Mouse (Mus musculus): ENCODE results near the gene Myo1c. TPM values are rescaled to one million over a fixed set of nuclear protein-coding genes. Genes with fewer than 3 reads are reported as not detected.
"Not testable (repeated sequence)": the region's sequence is repeated elsewhere in the genome, so short reads cannot be mapped to it uniquely, and the experiment has no call there.

Gene Myo1c
- polyA plus RNA-seq, 1 experiment from 2014 or later, result 72.4 TPM

- Histone ChIP-seq H3K4me2 (ENCODE audit: low read depth, low read length) (no peak overlapping the region), H3K4me1 (ENCODE audit: control insufficient read depth, insufficient read depth, low read length) (peaks cover 9% of the 10 kb centered on the region), H3K4me3 (ENCODE audit: low read length) (no peak overlapping the region), H3K27me3 (ENCODE audit: control insufficient read depth, insufficient read depth, low read length) (no peaks in the 10 kb centered on the region), H3K36me3 (ENCODE audit: control insufficient read depth, insufficient read depth) (peaks cover 13% of the 10 kb centered on the region), H3K9ac (ENCODE audit: low read length) (no peak overlapping the region), H3K27ac (ENCODE audit: low read length) (0 out of 2 replicates have a peak overlapping the region, but pooled peaks have one; percentile 9), H3K9me3 (replicated peaks; ENCODE audit: control insufficient read depth, low read length) (no peaks in the 10 kb centered on the region; the same call in 1 of the 2 replicates)
- no peak for ATAC-seq (replicated peaks; ENCODE audit: extremely low read depth, insufficient read depth, low FRiP score)
- 44% methylated on average over 2 of the region's 2 CpGs for WGBS
Measured at GRCm38 (mm10) chr11:75687343-75687993, 37.2 kb downstream of the Myo1c start.

- ATAC-seq (replicated peaks; ENCODE audit: extremely low read depth, insufficient read depth, low FRiP score), result no peak
Measured at GRCm38 (mm10) chr11:75688132-75688531, 37.8 kb downstream of the Myo1c start.

GRCm38 (mm10) chr11:75689977-75690376 is 39.7 kb downstream of the Myo1c start:
- WGBS, result 70% methylated on average over 1 of the region's 1 CpGs
- H3K27me3 ChIP-seq (ENCODE audit: control insufficient read depth, insufficient read depth, low read length), result no peaks in the 10 kb centered on the region
- H3K4me1 ChIP-seq (ENCODE audit: control insufficient read depth, insufficient read depth, low read length), result peaks cover 9% of the 10 kb centered on the region
- H3K4me3 ChIP-seq (ENCODE audit: low read length), result no peak overlapping the region
- H3K27ac ChIP-seq (ENCODE audit: low read length), result no peak overlapping the region
- no peak for ATAC-seq (replicated peaks; ENCODE audit: extremely low read depth, insufficient read depth, low FRiP score)
- H3K9me3 ChIP-seq (replicated peaks; ENCODE audit: control insufficient read depth, low read length), result no peaks in the 10 kb centered on the region
- H3K4me2 ChIP-seq (ENCODE audit: low read depth, low read length), result no peak overlapping the region
- no peak overlapping the region for H3K9ac ChIP-seq (ENCODE audit: low read length)
- peaks cover 16% of the 10 kb centered on the region for H3K36me3 ChIP-seq (ENCODE audit: control insufficient read depth, insufficient read depth)

More at GRCm38 (mm10) chr11:75688132-75688531, 37.8 kb downstream of the Myo1c start:
- H3K9me3 ChIP-seq (replicated peaks; ENCODE audit: control insufficient read depth, low read length), result no peaks in the 10 kb centered on the region; the same call in 1 of the 2 replicates
- peaks cover 16% of the 10 kb centered on the region for H3K36me3 ChIP-seq (ENCODE audit: control insufficient read depth, insufficient read depth)
- H3K9ac ChIP-seq (ENCODE audit: low read length), result no peak overlapping the region
- WGBS, result 86% methylated on average over 2 of the region's 2 CpGs
- H3K4me3 ChIP-seq (ENCODE audit: low read length), result no peak overlapping the region
- H3K4me1 ChIP-seq (ENCODE audit: control insufficient read depth, insufficient read depth, low read length), result peaks cover 9% of the 10 kb centered on the region
- no peaks in the 10 kb centered on the region for H3K27me3 ChIP-seq (ENCODE audit: control insufficient read depth, insufficient read depth, low read length)
- no peak overlapping the region for H3K4me2 ChIP-seq (ENCODE audit: low read depth, low read length)
- 0 out of 2 replicates have a peak overlapping the region, but pooled peaks have one; percentile 9 for H3K27ac ChIP-seq (ENCODE audit: low read length)

GRCm38 (mm10) chr11:75691047-75691446 is 40.7 kb downstream of the Myo1c start:
- H3K4me3 ChIP-seq (ENCODE audit: low read length), result no peak overlapping the region
- peaks cover 7% of the 10 kb centered on the region for H3K4me1 ChIP-seq (ENCODE audit: control insufficient read depth, insufficient read depth, low read length)
- no peak overlapping the region for H3K27ac ChIP-seq (ENCODE audit: low read length)
- no peak overlapping the region for H3K9ac ChIP-seq (ENCODE audit: low read length)
- no peak for ATAC-seq (replicated peaks; ENCODE audit: extremely low read depth, insufficient read depth, low FRiP score)
- no peaks in the 10 kb centered on the region for H3K9me3 ChIP-seq (replicated peaks; ENCODE audit: control insufficient read depth, low read length)
- peaks cover 19% of the 10 kb centered on the region for H3K36me3 ChIP-seq (ENCODE audit: control insufficient read depth, insufficient read depth)
- no peak overlapping the region for H3K4me2 ChIP-seq (ENCODE audit: low read depth, low read length)
- no peaks in the 10 kb centered on the region for H3K27me3 ChIP-seq (ENCODE audit: control insufficient read depth, insufficient read depth, low read length)

- Histone ChIP-seq H3K4me3 (ENCODE audit: low read length) (no peak overlapping the region), H3K27me3 (ENCODE audit: control insufficient read depth, insufficient read depth, low read length) (no peaks in the 10 kb centered on the region), H3K27ac (ENCODE audit: low read length) (no peak overlapping the region), H3K4me2 (ENCODE audit: low read depth, low read length) (no peak overlapping the region), H3K9me3 (replicated peaks; ENCODE audit: control insufficient read depth, low read length) (no peaks in the 10 kb centered on the region), H3K4me1 (ENCODE audit: control insufficient read depth, insufficient read depth, low read length) (no peaks in the 10 kb centered on the region), H3K9ac (ENCODE audit: low read length) (no peak overlapping the region), H3K36me3 (ENCODE audit: control insufficient read depth, insufficient read depth) (peaks cover 37% of the 10 kb centered on the region)
- WGBS, result 92% methylated on average over 5 of the region's 5 CpGs
- ATAC-seq (replicated peaks; ENCODE audit: extremely low read depth, insufficient read depth, low FRiP score), result no peak
Measured at GRCm38 (mm10) chr11:75693570-75693969, 43.3 kb downstream of the Myo1c start.

- not testable (repeated sequence) for H3K27ac ChIP-seq (ENCODE audit: low read length); ATAC-seq (replicated peaks; ENCODE audit: extremely low read depth, insufficient read depth, low FRiP score); H3K9ac ChIP-seq (ENCODE audit: low read length); H3K4me1 ChIP-seq (ENCODE audit: control insufficient read depth, insufficient read depth, low read length); H3K4me2 ChIP-seq (ENCODE audit: low read depth, low read length); H3K27me3 ChIP-seq (ENCODE audit: control insufficient read depth, insufficient read depth, low read length); H3K4me3 ChIP-seq (ENCODE audit: low read length); H3K9me3 ChIP-seq (replicated peaks; ENCODE audit: control insufficient read depth, low read length)
- peaks cover 52% of the 10 kb centered on the region for H3K36me3 ChIP-seq (ENCODE audit: control insufficient read depth, insufficient read depth)
- WGBS, result 94% methylated on average over 3 of the region's 3 CpGs
Measured at GRCm38 (mm10) chr11:75697464-75697863, 47.2 kb downstream of the Myo1c start.

GRCm38 (mm10) chr11:75700557-75700956 is 50.3 kb downstream of the Myo1c start:
- Histone ChIP-seq H3K27ac (ENCODE audit: low read length) (no peak overlapping the region), H3K4me3 (ENCODE audit: low read length) (no peak overlapping the region), H3K4me1 (ENCODE audit: control insufficient read depth, insufficient read depth, low read length) (no peaks in the 10 kb centered on the region), H3K27me3 (ENCODE audit: control insufficient read depth, insufficient read depth, low read length) (no peaks in the 10 kb centered on the region), H3K4me2 (ENCODE audit: low read depth, low read length) (no peak overlapping the region), H3K9me3 (replicated peaks; ENCODE audit: control insufficient read depth, low read length) (no peaks in the 10 kb centered on the region), H3K9ac (ENCODE audit: low read length) (no peak overlapping the region), H3K36me3 (ENCODE audit: control insufficient read depth, insufficient read depth) (peaks cover 58% of the 10 kb centered on the region)
- ATAC-seq (replicated peaks; ENCODE audit: extremely low read depth, insufficient read depth, low FRiP score), result no peak
- WGBS, result 96% methylated on average over 5 of the region's 5 CpGs

- Histone ChIP-seq H3K4me3 (ENCODE audit: low read length) (no peak overlapping the region), H3K4me2 (ENCODE audit: low read depth, low read length) (no peak overlapping the region), H3K9me3 (replicated peaks; ENCODE audit: control insufficient read depth, low read length) (no peaks in the 10 kb centered on the region), H3K27me3 (ENCODE audit: control insufficient read depth, insufficient read depth, low read length) (no peaks in the 10 kb centered on the region), H3K27ac (ENCODE audit: low read length) (no peak overlapping the region), H3K36me3 (ENCODE audit: control insufficient read depth, insufficient read depth) (peaks cover 54% of the 10 kb centered on the region), H3K9ac (ENCODE audit: low read length) (no peak overlapping the region), H3K4me1 (ENCODE audit: control insufficient read depth, insufficient read depth, low read length) (no peaks in the 10 kb centered on the region)
- WGBS, result 89% methylated on average over 6 of the region's 6 CpGs
- no peak for ATAC-seq (replicated peaks; ENCODE audit: extremely low read depth, insufficient read depth, low FRiP score)
Measured at GRCm38 (mm10) chr11:75702761-75703160, 52.5 kb downstream of the Myo1c start.

GRCm38 (mm10) chr11:75703748-75704147 is 53.4 kb downstream of the Myo1c start:
- Histone ChIP-seq H3K9ac (ENCODE audit: low read length) (no peak overlapping the region), H3K27me3 (ENCODE audit: control insufficient read depth, insufficient read depth, low read length) (no peaks in the 10 kb centered on the region), H3K4me3 (ENCODE audit: low read length) (no peak overlapping the region), H3K27ac (ENCODE audit: low read length) (no peak overlapping the region), H3K4me1 (ENCODE audit: control insufficient read depth, insufficient read depth, low read length) (no peaks in the 10 kb centered on the region), H3K36me3 (ENCODE audit: control insufficient read depth, insufficient read depth) (peaks cover 45% of the 10 kb centered on the region), H3K9me3 (replicated peaks; ENCODE audit: control insufficient read depth, low read length) (no peaks in the 10 kb centered on the region), H3K4me2 (ENCODE audit: low read depth, low read length) (no peak overlapping the region)
- ATAC-seq (replicated peaks; ENCODE audit: extremely low read depth, insufficient read depth, low FRiP score), result no peak
- WGBS, result 89% methylated on average over 2 of the region's 2 CpGs
